Mouse (Mus musculus) ES-Bruce4 (cell line): ENCODE data around the gene Ptk6.

Experiments used
- CTCF ChIP-seq: IDR thresholded peaks from one replicate; pipeline ENCODE4 v1.8.1; 2011; ENCODE audit warnings: low read depth, low read length
- POLR2A ChIP-seq: IDR thresholded peaks from one replicate; pipeline ENCODE4 v1.8.1; 2011; ENCODE audit warnings: low read length; ENCODE audit not compliant: insufficient read depth

DNA sequence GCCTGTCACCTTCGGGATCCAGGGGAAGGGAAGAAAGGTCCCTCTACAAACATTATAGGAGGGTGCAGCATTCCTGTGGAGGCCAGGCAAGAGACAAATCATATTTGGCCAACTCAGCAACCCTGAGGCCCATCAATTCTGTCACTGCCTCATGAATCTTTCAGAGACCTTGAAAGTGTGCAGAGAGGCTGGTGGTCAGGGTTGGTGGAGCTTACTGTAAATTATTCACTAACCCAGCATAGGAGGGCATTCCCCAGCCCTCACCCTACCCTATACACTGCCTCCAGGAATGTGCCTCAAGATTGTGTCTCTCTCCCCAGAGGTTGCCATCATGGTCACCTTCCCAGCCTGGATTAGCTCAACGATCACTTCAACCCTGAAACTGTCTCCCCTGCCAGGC lies 57.9 kb downstream of the Ptk6 start:
- no peak for TF ChIP-seq CTCF
- no peak for TF ChIP-seq POLR2A
